Mouse (Mus musculus) right cerebral cortex, postnatal 36 days (tissue): ENCODE measurements around the gene Nkx2-1.
"Not testable (repeated sequence)": the region's sequence is repeated elsewhere in the genome, so short reads cannot be mapped to it uniquely, and the experiment has no call there.

ENCODE experiments used
- DNase-seq, 2 experiments: peaks; one replicate each; pipeline ENCODE4 v3.0.0; 2022; ENCODE audit warnings: low spot score in 2 of 2, mixed read lengths in 1 of 2

Nkx2-1 gene

DNA sequence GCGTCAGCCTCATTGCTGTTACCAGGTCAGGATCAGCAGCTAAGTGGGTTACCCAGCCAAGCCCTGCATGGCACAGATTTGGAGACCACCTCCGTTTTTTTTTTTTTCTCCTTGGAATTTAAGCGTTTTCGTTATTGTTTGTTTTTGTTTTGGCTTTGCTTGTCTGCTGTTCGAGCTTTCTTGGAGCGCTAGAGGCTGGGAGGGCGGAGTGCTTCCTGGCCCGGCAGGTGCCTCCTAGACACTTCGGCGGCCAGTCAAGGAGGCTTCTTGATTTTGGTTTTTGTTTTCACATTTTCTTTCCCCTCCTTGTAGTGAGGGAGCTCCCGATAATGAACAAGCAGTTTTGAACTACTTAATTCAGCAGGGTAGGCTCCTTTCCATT lies at the start of gene Nkx2-1:
TSS of gene Nkx2-1 (minus strand) at position 25 of the 382 bp plus-strand sequence.
- DNase-seq, result no peak

- peak; percentile 31 to 33 for DNase-seq
Measured at GRCm38 (mm10) chr12:56541068-56541467, 4.4 kb upstream of the Nkx2-1 start.

- no peak for DNase-seq
Measured at GRCm38 (mm10) chr12:56540591-56540990, 3.9 kb upstream of the Nkx2-1 start.

- DNase-seq, result no peak
Measured at GRCm38 (mm10) chr12:56538601-56539000, 1.9 kb upstream of the Nkx2-1 start.

DNA sequence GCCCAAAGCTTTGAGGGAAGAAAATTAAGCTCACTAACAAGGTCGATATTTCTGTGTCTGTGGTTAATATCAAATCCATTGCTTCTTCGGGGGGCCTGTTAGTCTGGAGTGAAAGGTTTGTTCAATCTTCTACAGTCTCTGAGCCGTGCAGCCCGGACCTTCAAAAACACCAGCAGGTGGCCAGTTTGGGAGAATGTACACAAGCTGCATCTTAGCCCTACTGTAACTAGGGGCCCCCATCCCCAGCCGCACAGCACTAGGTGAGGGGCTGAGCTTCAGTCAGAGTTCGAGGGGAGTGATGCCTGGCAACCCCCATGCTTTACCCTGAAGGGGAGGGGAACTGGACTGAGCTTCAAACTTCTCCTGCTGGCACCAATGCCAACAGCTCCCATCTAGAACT lies 1.2 kb upstream of the Nkx2-1 start:
- DNase-seq, result no peak

DNA sequence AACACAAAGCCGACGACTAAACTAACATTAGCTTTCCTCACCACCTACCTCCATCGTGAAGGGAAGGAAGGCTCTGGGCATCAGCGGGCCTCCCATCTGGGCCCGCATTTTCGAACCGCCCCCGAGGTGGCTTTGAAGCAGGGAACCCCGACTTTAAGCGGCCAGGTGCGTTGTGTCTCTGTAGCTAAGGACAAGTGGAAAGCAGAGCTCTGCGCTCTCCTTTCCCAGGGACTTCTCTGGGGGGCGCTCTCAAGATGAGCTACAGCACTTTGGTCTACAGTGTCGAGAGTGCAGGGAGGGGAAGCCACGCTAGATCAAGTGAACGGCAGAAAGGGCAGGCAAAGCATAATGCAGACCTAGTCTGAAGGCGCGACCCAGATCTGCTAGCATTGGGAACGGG lies 634 bp upstream of the Nkx2-1 start:
- DNase-seq, result no peak

GRCm38 (mm10) chr12:56536174-56536883 lies 379 bp downstream of the Nkx2-1 start:
- no peak for DNase-seq

GRCm38 (mm10) chr12:56535411-56536173 lies 1.1 kb downstream of the Nkx2-1 start:
- no peak for DNase-seq

- DNase-seq, result no peak
Measured at GRCm38 (mm10) chr12:56534651-56535326, 1.9 kb downstream of the Nkx2-1 start.

DNA sequence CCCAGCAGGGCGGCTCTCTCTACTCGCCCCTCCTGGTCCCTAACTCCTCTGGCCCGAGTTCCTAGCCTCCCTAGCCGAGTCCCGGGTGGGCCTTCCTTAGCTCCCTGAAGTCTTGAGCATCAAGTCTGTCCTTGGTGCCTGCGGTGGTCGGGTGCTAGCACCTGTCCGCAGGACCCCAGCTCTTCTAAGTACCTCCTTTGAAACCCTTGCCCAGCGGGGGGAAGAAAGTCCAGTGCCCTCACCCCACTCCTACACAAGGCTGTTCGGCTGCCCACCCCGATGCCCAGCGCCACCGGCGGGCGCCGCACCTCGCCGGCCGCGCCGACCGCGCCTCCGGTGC lies 2.4 kb downstream of the Nkx2-1 start:
- no peak for DNase-seq

DNA sequence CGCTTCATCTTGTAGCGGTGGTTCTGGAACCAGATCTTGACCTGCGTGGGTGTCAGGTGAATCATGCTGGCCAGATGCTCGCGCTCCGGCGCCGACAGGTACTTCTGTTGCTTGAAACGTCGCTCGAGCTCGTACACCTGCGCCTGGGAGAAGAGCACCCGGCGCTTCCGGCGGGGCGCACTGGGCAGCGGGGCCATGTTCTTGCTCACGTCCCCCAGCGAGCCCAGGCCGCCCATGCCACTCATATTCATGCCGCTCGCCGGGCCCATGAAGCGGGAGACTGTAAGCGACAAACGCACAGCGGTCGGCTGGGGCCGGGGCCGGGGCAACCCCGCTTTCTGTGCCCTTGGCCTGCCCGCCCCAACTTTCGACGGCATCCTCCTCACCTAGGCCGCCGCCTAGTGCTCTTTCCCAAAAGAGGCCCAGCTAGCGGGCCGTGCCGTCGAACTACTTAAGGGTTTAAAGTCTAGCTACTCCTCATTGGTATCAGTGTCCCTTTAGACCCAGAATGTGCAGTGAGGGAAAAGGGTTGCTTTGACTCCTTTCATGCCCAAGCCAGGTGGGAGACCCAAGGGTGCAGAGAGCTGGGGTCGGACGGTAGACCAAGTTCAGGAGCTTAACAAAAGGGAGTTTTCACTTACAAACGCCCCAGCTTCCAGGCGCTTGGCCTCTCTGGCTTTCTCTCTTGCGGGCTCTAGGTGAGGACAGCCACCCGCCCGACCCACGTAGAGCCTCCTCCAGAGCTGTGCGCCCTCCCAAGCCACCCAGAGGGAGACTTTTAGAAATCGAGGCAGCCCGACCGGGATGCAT lies 3.0 kb downstream of the Nkx2-1 start:
- no peak for DNase-seq

GRCm38 (mm10) chr12:56532986-56533495 lies 3.7 kb downstream of the Nkx2-1 start:
- no peak for DNase-seq

GRCm38 (mm10) chr12:56532142-56532541 lies 4.6 kb downstream of the Nkx2-1 start:
- no peak for DNase-seq

- DNase-seq, result no peak
Measured at GRCm38 (mm10) chr12:56531051-56531620, 5.6 kb downstream of the Nkx2-1 start.

DNA sequence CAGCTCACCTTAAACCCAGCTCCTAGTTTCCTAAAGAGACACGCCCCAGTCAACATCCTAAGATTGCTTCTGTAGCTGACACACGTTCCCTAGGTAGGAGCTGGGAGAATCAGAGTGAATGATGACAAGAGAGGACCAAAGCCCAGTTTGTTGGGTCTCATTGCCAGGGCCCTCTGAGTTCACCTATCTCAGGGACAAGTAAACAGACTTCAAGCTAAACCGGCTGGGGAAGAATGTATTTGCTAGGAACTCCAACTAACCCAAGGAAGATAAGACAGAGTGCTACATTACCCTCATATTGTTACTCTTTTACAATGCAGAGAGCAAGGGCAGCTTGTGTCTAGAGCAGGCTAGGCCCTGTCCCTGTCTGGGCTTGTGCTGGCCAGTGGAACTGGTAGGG lies 6.8 kb downstream of the Nkx2-1 start:
- no peak for DNase-seq

GRCm38 (mm10) chr12:56528881-56529681 lies 7.6 kb downstream of the Nkx2-1 start:
- DNase-seq, result no peak

GRCm38 (mm10) chr12:56528034-56528570 lies 8.6 kb downstream of the Nkx2-1 start:
- DNase-seq, result no peak

GRCm38 (mm10) chr12:56527071-56527470 lies 9.6 kb downstream of the Nkx2-1 start:
- DNase-seq, result no peak

DNA sequence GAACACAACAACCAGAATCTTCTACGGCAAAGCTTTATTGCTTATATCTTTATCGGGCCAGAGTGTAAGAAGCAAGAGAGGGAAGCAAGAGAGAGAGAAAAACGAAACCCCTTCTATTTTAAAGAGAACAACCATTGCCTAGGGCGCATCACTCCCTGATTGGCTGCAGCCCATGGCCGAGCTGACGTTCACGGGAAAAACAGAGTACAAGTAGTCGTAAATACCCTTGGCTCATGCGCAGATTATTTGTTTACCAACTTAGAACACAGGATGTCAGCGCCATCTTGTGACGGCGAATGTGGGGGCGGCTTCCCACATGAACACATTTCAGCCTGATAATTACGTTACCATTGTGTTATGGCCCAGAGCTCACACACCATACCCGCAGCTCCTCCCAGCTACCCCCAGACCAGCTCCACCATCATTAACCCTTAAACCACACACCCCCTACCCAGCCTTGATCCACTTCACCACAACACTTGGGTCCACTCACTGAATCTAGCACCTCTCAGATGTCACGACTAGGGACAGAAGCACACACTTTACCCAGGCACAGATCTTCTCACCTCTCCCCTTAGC lies 11.4 kb downstream of the Nkx2-1 start:
- DNase-seq, result not testable (repeated sequence)

GRCm38 (mm10) chr12:56524201-56524600 lies 12.5 kb downstream of the Nkx2-1 start:
- DNase-seq, result no peak
